Mouse (Mus musculus) MEL (cell line): ENCODE measurements around the gene Rftn1.

Source experiments
- BHLHE40 ChIP-seq: IDR thresholded peaks from 2 replicates; pipeline ENCODE4 v1.6.1; 2012; ENCODE audit warnings: low read depth, mild to moderate bottlenecking, inconsistent platforms, low read length, improper control_type of control experiment, borderline replicate concordance
- CTCF ChIP-seq, 3 experiments: IDR thresholded peaks in 2 of 3; conservative IDR thresholded peaks in 1 of 3; 2 replicates each; pipeline ENCODE4 v1.5.1; 2011 to 2012; ENCODE audit warnings: low read length in 3 of 3, low read depth in 2 of 3, mild to moderate bottlenecking in 2 of 3, improper control_type of control experiment in 1 of 3, inconsistent platforms in 1 of 3, mixed read lengths in 1 of 3, moderate library complexity in 1 of 3; ENCODE audit not compliant: control insufficient read depth in 1 of 3, insufficient read depth in 1 of 3, poor library complexity in 1 of 3, severe bottlenecking in 1 of 3
- EP300 ChIP-seq, 2 experiments: IDR thresholded peaks; 2 replicates each; pipeline ENCODE4 v1.6.1; 2011; ENCODE audit warnings: improper control_type of control experiment in 2 of 2, low read length in 2 of 2, low read depth in 1 of 2, mild to moderate bottlenecking in 1 of 2
- GABPA ChIP-seq: IDR thresholded peaks from 2 replicates; pipeline ENCODE4 v1.6.1; 2012; ENCODE audit warnings: low read depth, mild to moderate bottlenecking, inconsistent platforms, low read length, improper control_type of control experiment, moderate library complexity
- HCFC1 ChIP-seq: IDR thresholded peaks from 2 replicates; pipeline ENCODE4 v1.6.1; 2012; ENCODE audit warnings: low read depth, mild to moderate bottlenecking, inconsistent platforms, low read length, improper control_type of control experiment, moderate library complexity
- MAFK ChIP-seq: IDR thresholded peaks from 2 replicates; pipeline ENCODE4 v1.6.1; 2011; ENCODE audit warnings: low read depth, mild to moderate bottlenecking, low read length, improper control_type of control experiment, borderline replicate concordance
- NELFE ChIP-seq: IDR thresholded peaks from 2 replicates; pipeline ENCODE4 v1.6.1; 2011; ENCODE audit warnings: low read depth, low read length, improper control_type of control experiment
- POLR2A ChIP-seq, 2 experiments: IDR thresholded peaks; 2 replicates each; pipeline ENCODE4 v1.6.1; 2011 to 2012; ENCODE audit warnings: low read length in 2 of 2, mild to moderate bottlenecking in 2 of 2, control low read depth in 1 of 2, improper control_type of control experiment in 1 of 2, low read depth in 1 of 2, moderate library complexity in 1 of 2; ENCODE audit not compliant: control insufficient read depth in 1 of 2, insufficient read depth in 1 of 2, poor library complexity in 1 of 2
- POLR2AphosphoS5 ChIP-seq: IDR thresholded peaks from 2 replicates; pipeline ENCODE4 v1.6.1; 2012; ENCODE audit warnings: low read depth, borderline replicate concordance, mild to moderate bottlenecking, inconsistent platforms, low read length, moderate library complexity, mixed read lengths
- TBP ChIP-seq: IDR thresholded peaks from 2 replicates; pipeline ENCODE4 v1.8.0; 2011; ENCODE audit warnings: low read depth, low read length, improper control_type of control experiment
- USF1 ChIP-seq: IDR thresholded peaks from 2 replicates; pipeline ENCODE4 v1.6.1; 2014; ENCODE audit warnings: low read depth, mild to moderate bottlenecking, inconsistent platforms, low read length, improper control_type of control experiment, moderate library complexity
- ZKSCAN1 ChIP-seq: IDR thresholded peaks from 2 replicates; pipeline ENCODE4 v1.6.1; 2012; ENCODE audit warnings: low read depth, mild to moderate bottlenecking, inconsistent platforms, low read length, improper control_type of control experiment, moderate library complexity

DNA sequence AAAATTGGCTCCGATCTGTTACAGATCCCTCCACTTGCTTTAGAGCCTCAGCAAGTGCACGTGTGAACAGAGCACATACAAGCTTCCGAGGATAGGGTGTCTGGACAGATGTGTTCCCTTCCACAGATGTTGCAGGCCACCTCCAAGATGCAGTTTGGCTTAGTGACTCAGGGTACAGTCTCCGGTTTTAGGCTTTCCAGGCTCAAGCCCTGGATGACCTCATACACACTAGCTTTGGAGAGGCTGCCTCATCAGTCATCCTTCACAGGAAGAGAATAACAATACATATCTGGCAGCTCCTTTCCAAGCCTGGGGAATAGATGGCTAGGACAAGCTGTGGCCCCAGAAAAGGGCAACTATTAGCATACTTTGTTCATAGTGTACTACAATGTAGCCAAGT, 65.8 kb downstream of the Rftn1 start:
- TF ChIP-seq TBP (no peak), POLR2A (IDR thresholded peaks at IDR 0.05; ENCODE audit: control insufficient read depth in 1 of 2, insufficient read depth in 1 of 2, low read depth in 1 of 2, low read length in 2 of 2, poor library complexity in 1 of 2) (no peak), CTCF (IDR thresholded peaks at IDR 0.05 in 2 of 3, conservative IDR thresholded peaks at IDR 0.05 in 1 of 3; ENCODE audit: control insufficient read depth in 1 of 3, insufficient read depth in 1 of 3, low read depth in 2 of 3, low read length in 3 of 3, poor library complexity in 1 of 3, severe bottlenecking in 1 of 3) (no peak), ZKSCAN1 (no peak), HCFC1 (no peak), NELFE (no peak), EP300 (IDR thresholded peaks at IDR 0.05; ENCODE audit: low read depth in 1 of 2, low read length in 2 of 2) (no peak), USF1 (no peak), POLR2AphosphoS5 (no peak), MAFK (no peak), BHLHE40 (no peak), GABPA (no peak)
